Mouse (Mus musculus) MEL (cell line): ENCODE results near the gene Lamb1.

Source experiments
- CHD2 ChIP-seq: IDR thresholded peaks from 2 replicates; pipeline ENCODE4 v1.6.1; 2011; ENCODE audit warnings: low read length, improper control_type of control experiment
- ELF1 ChIP-seq: IDR thresholded peaks from 2 replicates; pipeline ENCODE4 v1.6.1; 2014; ENCODE audit warnings: low read depth, mild to moderate bottlenecking, inconsistent platforms, low read length, improper control_type of control experiment, moderate library complexity
- POLR2A ChIP-seq, 2 experiments: IDR thresholded peaks; 2 replicates each; pipeline ENCODE4 v1.6.1; 2011 to 2012; ENCODE audit warnings: low read length in 2 of 2, mild to moderate bottlenecking in 2 of 2, control low read depth in 1 of 2, improper control_type of control experiment in 1 of 2, low read depth in 1 of 2, moderate library complexity in 1 of 2; ENCODE audit not compliant: control insufficient read depth in 1 of 2, insufficient read depth in 1 of 2, poor library complexity in 1 of 2
- TCF12 ChIP-seq: IDR thresholded peaks from 2 replicates; pipeline ENCODE4 v1.6.1; 2014; ENCODE audit warnings: low read depth, mild to moderate bottlenecking, inconsistent platforms, low read length, improper control_type of control experiment, moderate library complexity

GRCm38 (mm10) chr12:31261882-31262281, 3.2 kb upstream of the Lamb1 start:
- TF ChIP-seq POLR2A (IDR thresholded peaks at IDR 0.05; ENCODE audit: control insufficient read depth in 1 of 2, insufficient read depth in 1 of 2, low read depth in 1 of 2, low read length in 2 of 2, poor library complexity in 1 of 2) (no peak), CHD2 (no peak), TCF12 (no peak), ELF1 (no peak)
